Comparison of ENCODE assay signal across 25 mouse cellular contexts in the genomic region with DNA sequence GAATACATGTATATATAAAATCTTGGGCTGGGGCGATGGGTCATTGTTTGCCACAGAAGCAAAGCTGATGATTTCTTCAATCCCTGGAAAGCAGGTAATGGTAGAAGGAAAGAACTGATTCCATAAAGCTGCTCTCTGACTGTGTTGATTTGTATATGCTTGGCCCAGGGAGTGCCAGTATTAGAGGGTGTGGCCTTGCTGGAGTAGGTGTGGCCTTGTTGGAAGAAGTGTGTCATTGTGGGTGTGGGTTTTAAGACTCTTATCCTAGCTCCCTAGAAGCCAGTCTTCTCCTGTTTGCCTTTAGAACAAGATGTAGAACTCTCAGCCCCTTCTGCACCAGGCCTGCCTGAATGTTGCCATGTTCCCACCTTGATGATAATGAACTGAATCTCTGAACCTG. TPM values are rescaled to one million over a fixed set of nuclear protein-coding genes. Genes with fewer than 3 reads are reported as not detected.
DNase-seq lines count a peak whose midpoint lies in the region; ATAC-seq and TF ChIP-seq lines count a peak whose summit lies in the region.
"Had no signal": no experiment of that assay in that cellular context is flagged by ENCODE, and none has a peak within 500 bp of the region (broad histone marks: within the 10 kb centered on the region; RNA-seq: fewer than 3 reads in every experiment).

No protein-coding gene starts in this region.

- no peak for TF ChIP-seq CTCF in stomach, postnatal 0 days (IDR thresholded peaks at IDR 0.05; ENCODE audit: low read depth)

- H3K4me1 ChIP-seq in stomach, postnatal 0 days (replicated peaks; ENCODE audit: control insufficient read depth, insufficient read depth), result no peaks in the 10 kb centered on the region
- H3K4me1 ChIP-seq in forebrain, embryonic 13.5 days, result peaks cover 8% of the 10 kb centered on the region
- H3K4me1 ChIP-seq: embryonic facial prominence, embryonic 12.5 days; embryonic facial prominence, embryonic 15.5 days; forebrain, embryonic 15.5 days; hindbrain, embryonic 10.5 days; intestine, embryonic 15.5 days had no signal

- H3K4me2 ChIP-seq in stomach, postnatal 0 days (replicated peaks; ENCODE audit: low read depth), result no peak overlapping the region
- H3K4me2 ChIP-seq in forebrain, embryonic 13.5 days, result no peak overlapping the region
- H3K4me2 ChIP-seq: embryonic facial prominence, embryonic 12.5 days; embryonic facial prominence, embryonic 15.5 days; forebrain, embryonic 15.5 days; heart, embryonic 12.5 days; heart, embryonic 15.5 days; hindbrain, embryonic 13.5 days; intestine, embryonic 15.5 days had no signal

- WGBS in stomach, postnatal 0 days, result 100% methylated on average over 1 of the region's 1 CpGs
- 98% methylated on average over 1 of the region's 1 CpGs for WGBS in forebrain, embryonic 13.5 days

- no peak overlapping the region for H3K9ac ChIP-seq in stomach, postnatal 0 days (ENCODE audit: low read length)
- H3K9ac ChIP-seq in forebrain, embryonic 13.5 days, result no peak overlapping the region
- H3K9ac ChIP-seq: embryonic facial prominence, embryonic 12.5 days; embryonic facial prominence, embryonic 15.5 days; forebrain, embryonic 15.5 days; heart, embryonic 12.5 days; heart, embryonic 15.5 days; hindbrain, embryonic 13.5 days; intestine, embryonic 15.5 days had no signal

- H3K4me3 ChIP-seq in stomach, postnatal 0 days (ENCODE audit: low read depth, low read length), result no peak overlapping the region
- H3K4me3 ChIP-seq in forebrain, embryonic 13.5 days, result no peak overlapping the region
- H3K4me3 ChIP-seq: embryonic facial prominence, embryonic 12.5 days; embryonic facial prominence, embryonic 15.5 days; forebrain, embryonic 15.5 days; heart, embryonic 12.5 days; heart, embryonic 15.5 days; hindbrain, embryonic 10.5 days; hindbrain, embryonic 13.5 days; intestine, embryonic 15.5 days had no signal

- H3K27me3 ChIP-seq in stomach, postnatal 0 days (ENCODE audit: control insufficient read depth, insufficient read depth, low read length), result no peaks in the 10 kb centered on the region
- no peaks in the 10 kb centered on the region for H3K27me3 ChIP-seq in forebrain, embryonic 13.5 days
- H3K27me3 ChIP-seq: embryonic facial prominence, embryonic 12.5 days; embryonic facial prominence, embryonic 15.5 days; forebrain, embryonic 15.5 days; heart, embryonic 12.5 days; heart, embryonic 15.5 days; hindbrain, embryonic 13.5 days; intestine, embryonic 15.5 days had no signal

- ATAC-seq in stomach, postnatal 0 days (ENCODE audit: low FRiP score, low TSS enrichment), result peak; percentile 85; the same call in 1 of the 2 replicates
- ATAC-seq in cerebellum, adult (ENCODE audit: insufficient number of reproducible peaks, low FRiP score, low TSS enrichment), result no peak
- no peak for ATAC-seq in forebrain, embryonic 13.5 days
- ATAC-seq: CD4-positive, CD25-positive, alpha-beta regulatory T cell, adult 4 months; forebrain, embryonic 15.5 days; hindbrain, embryonic 16.5 days; intestine, embryonic 15.5 days had no signal

- TF ChIP-seq EP300 in stomach, postnatal 0 days (optimal IDR thresholded peaks at IDR 0.05), result no peak

- H3K36me3 ChIP-seq in stomach, postnatal 0 days (ENCODE audit: control insufficient read depth, insufficient read depth, low read length), result no peaks in the 10 kb centered on the region
- H3K36me3 ChIP-seq in forebrain, embryonic 13.5 days (ENCODE audit: poor library complexity, severe bottlenecking), result no peaks in the 10 kb centered on the region
- H3K36me3 ChIP-seq: embryonic facial prominence, embryonic 12.5 days; embryonic facial prominence, embryonic 15.5 days; forebrain, embryonic 15.5 days; heart, embryonic 12.5 days; heart, embryonic 15.5 days; hindbrain, embryonic 10.5 days; hindbrain, embryonic 13.5 days; intestine, embryonic 15.5 days had no signal

- peak; percentile 34 for DNase-seq in heart, adult 11 months
- DNase-seq in heart, adult 9 months (ENCODE audit: low spot score in 2 of 2), result no peak
- peak; percentile 17 for DNase-seq in 3134 (ENCODE audit: extremely low read depth, insufficient read length, low spot score)
- peak; percentile 32 for DNase-seq in R1 (ENCODE audit: low read depth, low spot score)
- no peak for DNase-seq in stomach, postnatal 0 days (ENCODE audit: low spot score)
- DNase-seq: adrenal gland, adult 2 months; adrenal gland, postnatal 14 days; cerebellum, adult 18-20 months; cerebellum, adult 9-10 months; cerebellum, postnatal 14 days; gastrocnemius, postnatal 25 days; heart, postnatal 10 days; heart, postnatal 36 days had no signal

- no peak overlapping the region for H3K27ac ChIP-seq in stomach, postnatal 0 days (replicated peaks)
- no peak overlapping the region for H3K27ac ChIP-seq in forebrain, embryonic 13.5 days
- H3K27ac ChIP-seq: embryonic facial prominence, embryonic 12.5 days; embryonic facial prominence, embryonic 15.5 days; forebrain, embryonic 15.5 days; heart, embryonic 15.5 days; hindbrain, embryonic 10.5 days; hindbrain, embryonic 13.5 days; intestine, embryonic 15.5 days had no signal

- H3K9me3 ChIP-seq in stomach, postnatal 0 days (ENCODE audit: control insufficient read depth, low read length), result no peaks in the 10 kb centered on the region
- H3K9me3 ChIP-seq in forebrain, embryonic 13.5 days (replicated peaks), result no peaks in the 10 kb centered on the region
- H3K9me3 ChIP-seq: embryonic facial prominence, embryonic 12.5 days; embryonic facial prominence, embryonic 15.5 days; forebrain, embryonic 15.5 days; heart, embryonic 12.5 days; heart, embryonic 15.5 days; hindbrain, embryonic 10.5 days; hindbrain, embryonic 13.5 days; intestine, embryonic 15.5 days had no signal

RNA-seq across cellular contexts. Expression of a gene that starts 15.3 kb away (rescaled TPM):
- polyA plus RNA-seq in stomach, postnatal 0 days (2015; fragmentation: Nextera tagmentation; extraction: Ambion mirVana), result 20.6 and 22.9 TPM in 2 replicates
- 29.1 and 31.5 TPM in 2 replicates for polyA plus RNA-seq in forebrain, embryonic 13.5 days (2015; fragmentation: Nextera tagmentation; extraction: Ambion mirVana)

Comparison
In these comparisons a context has a peak if more than half of its experiments do, and no peak if none do; other contexts are left out.
1. DNase-seq: peak in heart, adult 11 months (single experiment), 3134 (single experiment) and R1 (single experiment); none in heart, adult 9 months (0 of 2) and stomach, postnatal 0 days (single experiment).